Mouse (Mus musculus) cerebellum, adult 9-10 months (tissue): ENCODE results near the gene Pi4k2a.

Experiments used
- DNase-seq: peaks from one replicate; pipeline ENCODE4 v3.0.0; 2022

Gene Pi4k2a

DNA sequence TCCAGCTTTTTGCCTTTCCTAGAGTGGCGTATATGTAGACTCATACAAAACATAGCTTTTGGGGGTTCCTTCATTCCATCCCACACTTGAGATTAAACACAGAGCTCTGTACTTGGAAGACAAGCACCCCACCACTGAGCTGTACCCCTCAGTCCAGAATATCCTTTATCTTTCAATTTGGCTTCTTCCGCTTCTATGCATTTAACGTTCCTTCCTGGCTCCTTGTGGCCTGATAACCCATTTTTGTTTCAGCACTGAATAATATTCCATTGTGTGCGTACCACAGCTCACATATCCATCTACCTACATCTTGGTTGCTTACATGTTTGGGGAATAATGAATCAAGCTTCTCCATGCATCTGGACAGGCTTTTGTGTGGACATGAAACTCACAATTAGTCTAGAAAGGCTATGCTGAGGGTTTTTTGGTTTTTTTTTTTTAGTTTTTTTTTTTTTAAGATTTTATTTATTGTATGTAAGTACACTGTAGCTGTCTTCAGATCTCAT, 47.0 kb downstream of the Pi4k2a start:
- no peak for DNase-seq

DNA sequence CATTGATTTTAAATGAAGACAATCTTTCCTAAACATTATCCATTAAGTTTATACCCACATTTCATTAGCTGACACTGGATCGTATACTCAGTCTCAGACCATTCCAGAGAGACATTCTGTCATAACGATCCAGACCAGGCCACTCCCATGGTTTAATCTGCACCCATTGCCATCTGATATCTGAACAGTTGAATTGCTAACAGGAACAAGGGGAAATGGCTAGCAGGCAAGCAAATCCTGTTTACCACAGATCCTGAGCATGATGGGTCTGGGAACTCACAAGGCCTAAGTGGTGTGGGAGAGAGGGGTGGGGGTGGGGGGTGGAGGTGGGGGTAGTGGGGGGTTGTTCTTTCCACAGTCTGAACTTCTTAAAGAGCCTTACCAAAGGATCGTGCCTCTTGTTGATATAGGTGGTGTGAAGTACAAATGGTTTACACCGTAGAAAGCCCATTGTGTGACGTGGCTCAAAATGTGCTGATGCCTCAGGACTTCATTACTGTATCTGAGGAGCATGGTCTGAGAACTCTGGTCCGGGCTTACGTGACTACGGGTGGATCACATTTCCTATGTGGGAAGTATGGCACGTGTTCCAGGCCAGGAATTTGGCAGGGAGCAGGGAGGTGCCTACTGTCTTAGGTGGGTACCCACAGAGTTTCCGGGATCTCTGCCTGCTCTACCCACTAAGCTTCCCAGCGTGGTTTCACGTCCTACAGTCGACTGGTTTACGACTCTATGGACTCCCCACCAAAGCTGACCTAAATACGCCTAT, 48.4 kb downstream of the Pi4k2a start:
- no peak for DNase-seq

DNA sequence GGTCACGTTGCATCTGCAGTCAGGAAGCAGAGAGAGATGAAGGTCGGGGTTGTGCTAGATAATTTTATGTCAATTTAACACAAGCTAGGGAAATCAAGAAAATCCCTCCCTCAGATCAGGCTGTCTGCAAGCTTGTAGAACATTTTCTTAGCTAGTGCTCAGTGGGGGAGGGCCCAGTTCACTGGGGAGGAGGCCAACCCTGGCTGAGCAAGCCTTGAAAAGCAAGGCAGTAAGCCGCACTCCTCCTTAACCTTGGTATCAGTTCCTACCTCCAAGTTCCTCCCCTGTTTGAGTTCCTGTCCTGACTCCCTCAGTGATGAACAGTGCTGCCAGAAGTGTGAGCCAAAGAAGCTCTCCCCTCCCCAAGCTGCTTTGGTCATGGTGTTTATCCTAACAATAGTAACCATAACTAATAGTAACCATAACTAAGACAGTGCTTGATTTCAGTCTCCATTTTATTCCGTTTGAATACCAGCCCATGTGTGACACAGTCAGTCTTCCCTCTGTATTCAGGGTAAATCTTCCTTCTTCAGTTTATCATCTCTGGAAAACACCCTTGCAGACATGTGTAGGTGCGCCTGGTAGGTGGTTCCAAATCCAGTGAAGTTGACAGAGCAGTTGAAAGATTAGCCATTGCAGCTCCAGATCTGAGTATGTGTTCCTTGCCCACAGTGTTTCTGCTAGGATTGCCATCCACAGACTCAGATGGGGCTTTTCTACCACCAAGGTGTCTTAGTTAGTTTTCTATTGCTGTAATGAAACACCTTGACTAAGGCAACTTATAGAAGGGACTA, 49.7 kb downstream of the Pi4k2a start:
- DNase-seq: no peak

DNA sequence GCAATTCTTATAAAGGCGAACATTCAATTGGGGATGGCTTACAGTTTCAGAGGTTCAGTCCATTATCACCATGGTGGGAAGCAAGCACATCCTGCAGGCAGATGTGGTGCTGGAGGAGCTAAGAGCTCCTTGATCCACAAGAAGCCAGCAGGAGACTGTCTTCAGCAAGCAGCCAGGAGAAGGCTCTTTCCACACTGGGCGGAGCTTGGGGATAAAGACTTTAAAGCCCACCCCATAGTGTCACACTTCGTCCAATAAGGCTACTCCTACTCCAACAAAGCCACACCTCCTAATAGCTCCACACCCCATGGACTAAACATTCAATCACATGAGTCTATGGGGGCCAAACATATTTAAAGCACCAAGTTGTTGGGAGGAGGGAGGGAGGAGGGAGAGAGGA, 51.7 kb downstream of the Pi4k2a start:
- no peak for DNase-seq

DNA sequence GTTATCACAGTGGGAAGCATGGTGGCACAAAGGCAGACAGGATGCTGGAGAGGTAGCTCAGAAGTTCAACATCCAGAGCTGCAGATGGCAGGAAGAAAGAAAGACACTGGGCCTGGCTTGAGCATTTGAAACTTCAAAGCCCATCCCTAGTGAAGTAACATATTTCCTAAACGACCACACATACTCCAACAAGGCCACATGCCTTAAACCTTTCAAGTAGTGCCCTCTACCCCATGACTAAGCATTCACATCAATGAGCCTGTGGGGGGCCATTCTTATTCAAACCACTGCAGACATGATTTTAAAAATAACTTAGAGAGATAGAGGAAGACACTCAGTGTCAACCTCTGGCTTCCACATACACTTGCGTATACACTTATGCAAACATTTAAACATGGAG, 52.5 kb downstream of the Pi4k2a start:
- DNase-seq: no peak

DNA sequence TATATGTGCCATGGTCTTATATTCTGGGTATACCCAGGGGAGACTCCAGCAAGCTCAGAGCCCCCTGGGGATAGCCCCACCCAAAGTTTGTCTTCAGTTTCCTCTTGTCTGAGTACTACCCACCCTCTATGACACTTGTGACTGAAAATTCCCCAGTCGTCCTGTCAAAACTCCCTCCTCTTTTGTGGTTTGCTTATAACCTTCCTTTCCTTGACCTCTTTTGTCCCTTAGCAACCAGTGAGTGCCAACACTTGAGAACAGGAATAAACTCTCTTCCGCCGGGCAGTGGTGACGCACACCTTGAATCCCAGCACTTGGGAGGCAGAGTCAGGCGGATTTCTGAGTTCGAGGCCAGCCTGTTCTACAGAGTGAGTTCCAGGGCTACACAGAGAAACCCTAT, 53.8 kb downstream of the Pi4k2a start:
- DNase-seq: peak; percentile 25

DNA sequence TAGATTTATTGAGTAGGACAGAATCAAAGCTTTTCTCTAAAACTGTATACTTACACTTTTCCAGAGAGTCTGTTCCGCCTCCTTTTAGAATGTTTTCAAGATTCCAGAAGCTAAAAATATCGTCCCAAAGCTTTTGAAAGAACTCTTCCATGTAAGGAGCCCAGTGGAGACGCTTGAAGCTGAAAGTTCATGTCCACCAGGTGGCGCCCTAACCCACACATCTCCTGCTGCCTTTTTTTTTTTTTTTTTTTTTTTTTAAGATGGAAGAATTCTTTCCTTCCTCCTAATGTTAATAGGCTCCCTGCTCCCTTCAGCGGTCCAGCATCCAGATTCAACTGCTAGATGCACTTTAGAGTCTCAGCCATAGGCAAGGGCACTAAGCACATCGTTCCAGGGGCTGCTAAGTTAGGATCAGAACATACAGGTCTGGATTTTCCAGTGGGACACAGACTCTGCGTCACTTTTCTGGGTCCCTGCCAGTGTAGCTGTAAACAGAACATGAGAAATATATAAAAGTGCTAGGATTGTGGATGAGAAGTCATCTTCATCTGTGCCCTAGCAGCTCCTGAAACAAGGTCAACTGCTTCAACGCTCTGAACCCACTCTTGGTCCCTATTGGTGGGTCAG, 54.4 kb downstream of the Pi4k2a start:
- peak; percentile 83 for DNase-seq

DNA sequence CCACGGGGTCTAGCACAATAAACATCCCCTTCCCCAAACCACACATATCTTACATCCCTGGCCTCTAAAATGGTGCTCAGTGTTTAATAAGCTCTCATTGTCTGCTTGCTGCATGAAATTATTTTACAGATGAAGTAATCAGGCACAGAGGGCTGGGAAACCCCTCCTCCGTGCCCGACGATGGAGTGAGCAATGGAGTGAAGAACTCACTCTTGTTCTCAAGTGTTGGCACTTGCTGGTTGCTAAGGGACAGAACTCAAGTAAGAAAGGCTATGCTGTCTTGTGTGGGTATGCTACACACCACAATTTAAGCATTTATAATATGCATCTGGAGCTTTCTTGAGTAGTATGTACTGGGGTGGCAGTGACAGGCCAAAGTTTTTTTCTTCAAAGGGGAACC, 54.9 kb downstream of the Pi4k2a start:
- DNase-seq: peak; percentile 19

DNA sequence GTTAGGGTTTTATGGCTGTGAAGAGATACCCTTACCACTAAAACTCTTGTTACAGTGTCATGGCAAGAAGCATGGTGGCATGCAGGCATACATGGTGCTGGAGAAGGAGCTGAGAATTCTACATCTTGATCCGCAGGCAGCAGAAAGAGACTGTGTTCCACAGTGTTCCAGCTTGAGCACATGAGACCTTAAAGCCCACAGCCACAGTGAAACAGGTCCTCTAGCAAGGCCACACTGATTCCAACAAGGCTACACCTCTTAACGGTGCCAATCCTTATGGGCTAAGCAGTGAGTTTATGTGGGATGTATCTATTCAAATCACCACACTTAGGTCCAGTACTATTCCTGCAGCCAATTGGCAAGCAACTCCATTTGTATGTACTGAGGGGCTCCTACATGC, 55.5 kb downstream of the Pi4k2a start:
- no peak for DNase-seq

DNA sequence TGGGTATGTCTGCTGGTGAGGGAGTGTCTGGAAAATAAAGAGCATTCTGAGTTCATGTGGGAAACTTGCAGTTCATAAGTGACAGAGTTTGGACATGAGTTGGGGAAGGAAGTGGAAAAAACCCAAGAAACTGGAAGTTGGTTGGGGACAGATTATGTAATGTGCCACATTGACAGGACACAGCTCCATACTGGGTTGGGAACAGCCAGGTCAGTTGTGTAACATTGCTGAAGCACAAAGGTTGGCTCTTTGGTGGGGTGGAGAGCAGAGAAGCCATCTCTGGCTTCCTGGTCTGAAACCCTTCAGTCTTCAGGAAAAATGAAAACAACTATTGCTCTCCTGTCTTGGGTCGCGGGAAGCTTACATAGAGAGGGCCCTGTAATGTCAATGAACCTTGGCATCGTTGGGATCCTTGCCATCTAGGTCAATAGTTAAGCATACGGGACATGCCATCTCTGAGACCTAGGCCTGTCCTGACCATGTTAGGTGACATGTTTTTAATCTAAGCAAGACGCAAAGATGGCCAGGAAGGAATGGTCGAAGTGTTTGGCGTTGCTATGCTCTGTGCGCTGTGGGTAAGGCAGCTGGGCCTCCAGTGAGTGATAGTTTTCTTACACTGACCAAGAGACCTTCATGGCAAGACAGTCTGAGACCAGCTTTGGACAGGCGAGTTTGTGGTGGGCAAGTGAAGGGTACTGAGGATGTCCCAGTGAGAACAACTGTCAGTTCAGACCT, 56.2 kb downstream of the Pi4k2a start:
- DNase-seq: peak; percentile 42

DNA sequence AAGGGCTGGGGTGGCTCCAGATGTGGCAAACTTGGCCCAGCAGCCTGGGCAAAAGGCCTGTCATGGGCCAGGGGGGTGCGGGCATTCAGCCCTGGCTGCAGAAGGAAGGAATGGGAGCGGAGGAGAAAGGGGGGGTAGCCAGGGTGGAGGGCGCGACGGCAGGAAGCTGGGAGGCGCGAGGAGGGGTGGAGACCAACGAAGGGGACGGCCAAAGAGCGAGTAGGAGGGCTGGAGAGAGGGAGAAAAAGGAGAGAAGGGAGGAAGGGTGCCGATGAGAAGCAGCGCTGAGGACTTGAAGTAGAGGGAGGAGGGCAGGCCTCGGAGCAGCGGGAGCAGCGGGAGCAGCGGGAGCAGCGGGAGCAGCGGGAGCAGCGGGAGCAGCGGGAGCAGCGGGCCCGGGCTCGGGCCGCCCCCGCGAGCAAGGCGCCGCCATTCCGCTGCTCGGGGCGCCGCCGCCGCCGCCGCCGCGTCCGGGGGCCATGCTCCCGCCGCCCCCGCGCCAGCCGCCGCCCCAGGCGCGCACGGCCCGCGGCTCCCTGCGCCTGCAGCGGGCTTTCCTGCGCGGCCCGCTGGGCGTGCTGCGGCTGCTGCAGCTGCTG, 57.0 kb downstream of the Pi4k2a start, which contains the start of gene Marveld1:
Marveld1 (plus strand) TSS at position 231 of the 599 bp plus-strand sequence.
- DNase-seq: no peak

DNA sequence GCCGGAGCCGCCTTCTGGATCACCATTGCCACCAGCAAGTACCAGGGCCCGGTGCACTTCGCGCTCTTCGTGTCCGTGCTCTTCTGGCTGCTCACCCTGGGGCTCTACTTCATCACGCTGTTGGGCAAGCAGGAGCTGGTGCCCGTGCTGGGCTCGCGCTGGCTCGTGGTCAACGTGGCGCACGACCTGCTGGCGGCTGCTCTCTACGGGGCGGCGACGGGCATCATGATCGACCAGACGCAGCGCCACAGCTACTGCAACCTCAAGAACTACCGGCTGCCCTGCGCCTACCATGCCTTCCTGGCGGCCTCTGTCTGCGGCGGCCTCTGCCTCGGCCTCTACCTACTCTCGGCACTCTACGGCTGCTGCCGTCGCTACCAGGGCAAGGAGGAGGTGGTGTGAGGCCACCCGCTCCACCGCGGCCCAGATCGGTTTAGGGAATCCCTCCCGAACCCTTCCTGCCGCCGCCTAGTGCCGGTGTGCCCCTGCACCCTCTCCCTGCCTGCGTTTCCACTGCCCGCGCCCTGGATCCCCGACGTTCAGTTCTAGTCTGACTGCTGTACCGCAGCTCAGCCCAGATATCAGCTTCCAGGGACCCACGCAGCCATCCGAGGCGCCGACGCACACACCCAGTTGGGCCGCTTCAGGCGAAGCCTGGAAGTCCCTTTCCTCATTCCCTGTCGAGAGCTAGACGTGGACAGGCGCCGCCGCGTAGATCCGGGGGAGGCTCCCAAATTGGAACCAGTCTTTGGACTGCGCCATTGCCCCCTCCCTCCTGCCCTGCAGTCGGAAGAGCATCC, 57.7 kb downstream of the Pi4k2a start:
- DNase-seq: peak; percentile 75

DNA sequence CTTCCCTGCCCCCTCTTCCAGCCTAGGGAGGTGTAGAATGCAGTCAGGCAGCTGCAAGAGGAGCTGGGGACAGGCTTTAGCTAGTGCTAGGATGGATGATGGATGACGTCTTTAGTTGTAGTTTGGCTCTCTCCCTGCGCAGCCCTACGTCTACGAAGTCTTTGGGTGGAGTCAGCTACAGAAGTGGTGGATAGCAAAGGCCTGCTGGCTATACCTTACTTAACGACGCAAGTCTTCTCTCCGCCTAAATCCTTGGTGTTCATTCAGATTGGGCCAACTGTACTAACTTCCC, 58.2 kb downstream of the Pi4k2a start:
- no peak for DNase-seq

DNA sequence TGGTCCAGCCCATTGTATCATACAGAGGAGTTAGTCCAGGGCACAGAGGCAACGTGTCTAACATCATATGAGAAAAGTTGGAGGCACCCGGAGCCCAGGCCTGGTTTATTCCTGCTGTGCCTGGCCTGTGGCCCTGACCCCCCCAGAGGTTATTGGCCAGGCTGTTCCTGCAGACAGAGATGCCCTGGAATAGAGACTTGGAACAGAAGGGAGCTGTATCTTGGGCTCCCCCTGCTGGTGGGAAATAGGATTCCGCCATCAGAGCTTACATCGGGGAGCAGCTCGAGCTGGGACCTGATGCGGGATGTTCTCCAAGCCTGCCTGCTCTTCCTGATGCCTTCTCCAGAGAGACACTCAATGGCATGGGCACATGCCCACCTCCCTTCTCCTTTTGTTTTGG, 61.7 kb downstream of the Pi4k2a start:
- peak; percentile 94 for DNase-seq

DNA sequence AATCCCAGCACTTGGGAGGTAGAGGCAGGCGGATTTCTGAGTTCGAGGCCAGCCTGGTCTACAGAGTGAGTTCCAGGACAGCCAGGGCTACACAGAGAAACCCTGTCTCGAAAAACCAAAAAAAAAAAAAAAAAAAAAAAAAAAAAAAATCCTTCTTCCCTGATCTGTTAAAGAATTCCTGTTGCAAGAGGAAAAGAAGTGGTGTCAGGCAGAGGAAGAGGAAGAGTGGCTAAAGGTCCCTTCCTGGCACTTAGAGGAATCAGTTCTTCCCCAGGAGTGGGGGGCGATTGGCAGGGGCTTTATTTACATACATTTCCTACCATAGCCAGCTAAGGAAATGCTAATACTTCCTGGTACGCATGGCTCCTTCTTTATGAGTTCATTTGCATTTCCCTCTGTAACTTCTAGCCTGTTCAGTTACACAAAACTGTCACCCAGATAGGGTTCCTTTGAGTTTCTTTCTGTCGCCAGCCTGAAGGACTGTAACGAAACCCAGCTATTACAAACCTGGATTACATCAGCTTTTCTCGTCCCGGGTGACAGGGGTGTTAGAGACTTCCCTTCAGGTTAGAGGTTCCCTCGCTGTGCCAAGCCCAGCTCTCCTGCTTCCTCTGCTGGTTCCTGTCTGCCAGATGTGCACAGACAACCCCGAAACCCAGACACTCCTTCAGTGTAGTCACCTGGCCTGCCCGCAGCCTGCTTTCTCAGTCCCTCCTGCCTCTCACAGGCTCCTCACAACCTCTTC, 67.4 kb downstream of the Pi4k2a start:
- no peak for DNase-seq

DNA sequence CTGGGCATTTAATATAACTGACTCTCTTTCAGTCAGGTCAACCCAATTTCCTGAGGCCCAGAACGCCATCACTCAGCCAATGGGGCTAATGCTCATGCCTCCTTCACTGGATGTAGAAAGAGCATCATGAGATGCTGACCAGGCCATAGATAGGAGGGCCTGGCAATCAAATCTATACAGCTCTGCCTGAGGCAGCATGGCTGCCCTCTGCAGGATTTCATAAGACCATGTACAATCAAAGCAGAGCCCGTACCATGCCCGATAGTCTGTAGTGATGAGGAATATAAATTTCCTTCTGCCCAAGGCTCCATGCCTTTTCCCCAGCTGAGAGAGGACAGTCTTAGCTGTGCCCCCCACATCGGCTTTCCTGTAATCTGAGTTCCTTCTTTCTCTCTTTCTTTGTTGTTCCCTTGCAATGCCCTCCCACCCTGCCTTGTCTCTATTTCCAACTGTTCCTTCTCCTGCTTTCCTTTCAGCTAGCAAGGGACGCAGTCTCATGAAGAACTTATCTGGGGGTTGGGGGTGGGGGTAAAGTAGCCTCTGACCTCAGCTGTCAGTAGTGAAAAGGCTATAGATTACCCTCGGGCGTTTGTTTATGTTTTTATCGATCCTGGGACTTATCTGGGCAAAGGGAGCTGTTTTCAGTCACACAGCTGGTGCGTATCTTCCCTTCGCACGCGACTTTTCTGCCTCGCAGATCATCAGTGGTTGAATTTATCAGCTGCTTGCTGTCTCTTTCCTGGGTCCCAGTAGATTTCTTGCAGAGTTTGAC, 68.2 kb downstream of the Pi4k2a start:
- DNase-seq: no peak

DNA sequence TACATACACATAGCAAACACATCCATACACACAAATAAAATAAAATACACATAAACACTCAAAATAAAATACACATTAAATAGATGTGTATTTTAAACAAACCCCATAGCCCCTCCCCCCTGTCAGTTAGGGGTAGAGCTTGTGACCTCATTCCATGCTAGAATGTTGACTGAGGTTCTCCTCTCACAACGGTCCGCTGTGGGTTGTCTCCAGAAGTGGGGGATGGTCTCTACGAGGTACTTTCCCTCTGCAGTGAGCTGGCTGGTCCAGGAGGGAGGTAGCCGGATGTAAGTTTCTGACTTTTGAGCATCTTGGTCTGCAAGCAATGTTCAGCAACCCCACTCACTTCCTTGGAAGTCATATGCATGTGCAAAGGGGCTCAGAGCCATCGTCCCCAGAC, 73.5 kb downstream of the Pi4k2a start, which contains the start of gene Zfyve27:
Zfyve27 (plus strand) TSS at position 188 of the 400 bp plus-strand sequence.
- no peak for DNase-seq

DNA sequence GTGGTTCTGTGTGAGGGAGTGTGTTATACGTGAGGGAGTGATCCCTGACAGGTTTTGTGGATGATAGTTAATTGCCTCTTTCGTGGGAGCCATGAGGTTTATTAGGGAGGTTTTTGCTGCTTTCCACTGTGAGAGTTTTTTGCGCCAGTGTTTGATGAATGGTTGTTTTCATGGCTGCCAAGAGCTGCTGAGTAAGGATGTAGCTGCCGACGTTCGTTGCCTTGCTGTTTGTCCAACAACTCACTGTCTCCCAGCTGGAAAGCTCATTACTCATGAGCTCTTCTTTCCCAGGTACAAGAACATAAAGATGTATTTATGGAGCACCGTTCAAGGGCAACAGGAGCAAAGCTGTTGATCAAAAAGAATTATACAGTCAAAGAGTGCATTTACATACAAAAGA, 73.9 kb downstream of the Pi4k2a start:
- no peak for DNase-seq

DNA sequence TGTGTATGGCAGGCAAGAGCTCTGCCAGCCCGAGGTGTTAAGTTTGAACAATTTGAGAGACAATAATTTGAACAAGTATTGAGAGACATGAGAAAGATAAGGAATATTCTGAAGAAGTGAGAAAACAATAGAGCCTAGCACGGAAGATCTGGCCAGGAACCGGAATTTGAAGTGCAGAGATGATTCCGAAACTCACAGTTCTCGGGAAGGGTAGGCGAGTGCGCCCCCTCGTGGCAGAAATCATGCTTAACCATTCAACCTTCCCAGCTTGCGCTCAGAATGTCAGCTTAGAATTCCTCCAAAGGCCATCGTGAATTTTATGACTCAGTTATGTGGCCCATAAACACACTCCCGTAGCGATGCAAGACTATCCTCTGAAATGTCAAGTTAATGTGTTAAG, 75.9 kb downstream of the Pi4k2a start:
- DNase-seq: peak; percentile 90

DNA sequence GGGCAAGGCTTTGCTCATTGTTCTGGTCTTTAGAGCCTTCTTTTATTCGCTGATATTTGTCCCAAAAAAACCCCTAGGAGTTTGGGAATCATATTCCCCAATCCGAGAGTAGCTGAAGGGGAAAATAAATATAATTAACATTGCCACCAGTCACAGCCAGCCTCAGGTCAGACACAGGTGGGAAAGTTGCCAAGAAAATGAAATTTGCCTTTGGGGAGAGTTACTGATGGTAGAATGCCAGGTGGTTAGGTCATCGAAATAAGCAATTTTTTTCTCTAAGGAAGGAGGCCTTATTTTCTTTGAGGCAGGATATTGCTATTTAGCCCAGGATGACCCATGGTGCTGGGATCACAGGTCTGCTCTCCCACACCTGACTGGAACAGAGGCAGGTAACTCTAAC, 76.5 kb downstream of the Pi4k2a start:
- DNase-seq: no peak
